Mouse (Mus musculus): Measurements from ENCODE around the gene Lyst.
"Not testable (repeated sequence)": the region's sequence is repeated elsewhere in the genome, so short reads cannot be mapped to it uniquely, and the experiment has no call there.

The Lyst gene

DNA sequence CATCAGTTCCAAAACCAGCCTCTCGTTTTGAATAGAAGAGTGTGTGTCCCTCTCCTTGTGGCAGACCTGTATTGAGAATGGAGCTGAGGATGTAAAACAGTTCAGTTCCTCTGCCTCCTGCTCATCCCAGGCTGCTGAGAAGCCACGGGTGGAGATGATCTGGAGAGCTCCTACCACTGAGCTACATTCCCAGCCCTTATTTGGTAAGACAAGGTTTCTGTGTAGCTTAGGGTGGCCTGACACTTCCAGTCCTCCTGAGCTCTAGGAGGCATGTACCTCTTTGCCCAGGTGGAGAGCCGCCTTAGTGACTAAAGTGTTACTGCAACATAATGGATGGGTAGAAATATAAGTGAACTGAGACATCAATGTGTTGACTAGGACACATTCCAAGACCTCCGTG is 190.8 kb downstream of the Lyst start:
- CTCF ChIA-PET, result interaction anchor here (0.6 kb wide), 1 partner anchor 262 kb away, joined by 5 read pairs; no protein-coding TSS in a partner anchor

- CTCF ChIA-PET, result no interaction called here
These were observed 193.1 kb downstream of the Lyst start for GRCm38 (mm10) chr13:13783296-13783695.

DNA sequence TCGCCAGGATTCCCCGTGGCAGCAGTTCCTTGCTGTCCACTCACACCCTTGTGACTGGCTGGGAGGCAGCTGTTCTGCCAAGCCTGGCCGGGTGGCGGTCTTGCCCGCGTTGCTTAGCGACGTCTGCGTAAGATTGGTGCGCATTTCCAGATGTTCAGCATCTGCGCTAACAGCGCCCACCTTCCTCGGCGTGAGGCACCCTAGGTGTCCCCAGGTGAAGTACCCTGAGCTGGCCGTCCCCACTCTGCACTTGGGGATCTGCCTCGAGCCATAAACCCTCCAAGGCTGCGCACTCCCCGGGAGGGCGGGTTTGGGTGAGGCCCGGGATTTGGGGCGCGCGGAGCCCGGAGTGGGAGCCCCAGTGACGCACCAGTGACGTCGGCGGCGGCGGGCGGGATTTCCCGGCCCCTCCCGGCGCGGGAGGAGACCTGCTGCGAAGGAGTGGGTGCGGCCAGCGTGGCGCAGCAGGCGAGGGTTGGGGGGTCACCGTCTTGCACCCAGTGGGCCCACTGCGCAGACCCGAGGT is 193.8 kb downstream of the Lyst start, which contains the start of gene Gng4:
TSS of gene Gng4 (plus strand) at position 166 of the 526 bp plus-strand sequence.
- CTCF ChIA-PET, result no interaction called here

DNA sequence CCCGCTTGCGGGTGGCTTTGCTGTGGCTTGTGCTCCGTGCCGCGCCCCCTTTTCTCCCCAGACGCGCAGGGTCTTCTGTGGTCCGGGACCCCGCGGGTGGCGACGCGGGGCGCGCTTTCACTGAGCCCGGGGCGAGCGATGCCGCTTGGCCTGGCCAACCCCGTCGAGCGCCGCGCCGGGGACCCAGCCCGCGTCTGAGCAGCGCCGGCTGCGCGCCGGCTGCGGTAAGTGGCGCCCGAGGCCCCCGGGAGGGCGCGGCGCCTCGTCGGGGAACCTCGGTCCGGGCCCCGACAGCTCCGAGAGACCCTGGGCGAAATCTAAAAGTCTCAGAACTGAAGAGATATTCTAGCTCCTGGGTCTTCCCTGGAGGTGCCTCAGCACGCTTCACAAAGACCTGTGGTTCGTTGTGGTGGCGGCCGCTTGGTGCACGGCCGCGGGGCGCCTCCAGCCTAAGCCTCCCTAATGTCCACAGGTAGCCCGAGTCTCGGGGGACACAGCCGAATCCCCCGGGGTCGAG is 194.3 kb downstream of the Lyst start:
- CTCF ChIA-PET, result no interaction called here

DNA sequence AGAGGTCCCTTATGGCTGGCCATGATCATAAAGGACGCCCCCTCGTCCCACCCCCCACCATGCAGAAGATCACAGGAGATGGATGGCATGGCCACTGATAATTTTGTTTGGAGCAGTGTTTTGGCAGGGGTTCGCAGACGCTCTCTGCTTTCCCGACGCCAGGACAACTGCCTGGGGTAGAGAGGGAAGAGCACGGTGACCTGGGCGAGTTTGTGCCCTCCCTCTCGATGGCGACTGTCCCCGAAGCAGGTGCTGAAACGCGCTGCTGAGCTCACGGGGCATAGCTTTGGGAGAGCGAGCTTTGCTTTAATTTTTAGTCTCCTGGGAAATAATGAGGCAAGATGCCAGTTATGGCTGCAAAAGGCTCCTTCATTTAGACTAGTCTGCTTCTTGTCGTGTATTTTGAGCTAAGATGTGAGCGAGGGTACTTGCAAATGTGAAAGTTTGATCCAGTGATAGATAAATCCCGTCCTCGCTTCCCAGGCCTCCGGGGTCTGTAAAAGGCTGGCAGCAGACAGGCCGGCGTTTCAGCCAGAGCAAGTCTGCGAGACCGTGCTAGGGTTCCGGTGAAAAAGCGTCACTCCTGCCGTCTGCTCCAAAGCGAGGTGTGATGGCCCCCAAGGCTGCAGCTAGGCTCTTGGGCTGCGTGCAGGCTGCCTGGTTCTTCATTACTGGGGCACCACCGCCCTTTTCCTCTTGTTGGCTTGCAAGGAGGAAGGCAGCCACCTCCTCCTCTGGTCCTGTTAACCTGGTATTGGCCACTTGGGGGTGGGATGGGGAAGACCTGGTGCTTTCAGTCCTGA is 195.0 kb downstream of the Lyst start:
- CTCF ChIA-PET, result no interaction called here

DNA sequence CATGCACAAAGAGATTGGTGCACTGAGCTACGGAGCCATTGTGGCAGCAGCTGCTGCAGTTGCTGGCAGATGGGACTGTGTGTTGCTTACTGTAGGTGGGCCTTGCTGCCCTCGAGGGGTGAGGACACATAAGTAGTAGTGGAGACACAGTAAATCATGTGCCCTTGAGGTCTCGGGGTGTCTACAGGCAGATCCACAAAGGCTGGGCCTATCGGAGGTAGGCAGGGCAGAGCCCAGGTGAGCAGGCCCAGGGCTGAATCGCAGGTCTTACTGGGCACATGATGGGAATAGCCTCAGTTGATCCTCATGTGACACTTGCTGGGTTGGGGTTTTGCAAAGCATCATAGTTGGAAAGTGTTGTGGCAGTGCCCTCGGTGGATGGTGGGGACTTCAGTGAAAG is 196.8 kb downstream of the Lyst start:
- CTCF ChIA-PET, result no interaction called here

GRCm38 (mm10) chr13:13788070-13788469 is 197.9 kb downstream of the Lyst start:
- CTCF ChIA-PET, result no interaction called here

GRCm38 (mm10) chr13:13791981-13792380 is 201.8 kb downstream of the Lyst start:
- CTCF ChIA-PET, result no interaction called here

DNA sequence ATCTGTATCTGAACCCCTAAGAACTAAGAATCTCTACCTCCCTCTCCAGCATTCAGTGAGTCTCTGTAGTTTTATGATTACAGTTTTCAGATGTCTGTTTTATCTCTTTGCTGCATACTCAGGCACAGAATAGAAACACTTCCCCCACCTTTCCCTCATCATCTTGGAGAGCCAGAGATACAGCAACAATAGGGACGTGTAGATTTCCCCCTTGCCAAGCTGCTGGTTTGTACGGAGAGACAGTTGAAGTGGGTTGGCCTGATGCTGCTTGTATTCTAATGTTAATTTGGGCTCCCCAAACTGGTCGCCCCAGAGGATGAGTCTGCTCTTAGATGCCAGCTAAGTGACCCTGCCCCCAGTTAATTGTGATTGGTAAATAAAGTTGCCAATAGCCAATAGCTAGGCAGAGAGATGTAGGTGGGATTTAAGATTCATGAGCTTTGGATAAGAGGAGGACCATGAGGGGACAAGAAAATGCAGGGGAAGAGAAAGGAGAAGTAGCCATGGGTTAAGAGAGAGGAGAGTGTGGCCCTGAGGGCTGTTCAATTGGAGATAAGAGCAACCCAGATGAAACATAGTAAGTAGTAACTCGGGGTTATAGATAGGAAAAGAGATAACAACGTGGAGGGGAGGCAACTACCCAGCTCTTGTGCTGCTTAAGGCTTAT is 205.1 kb downstream of the Lyst start:
- CTCF ChIA-PET, result interaction anchor here (0.7 kb wide), 1 partner anchor 49 kb away, joined by 3 read pairs; no protein-coding TSS in a partner anchor

DNA sequence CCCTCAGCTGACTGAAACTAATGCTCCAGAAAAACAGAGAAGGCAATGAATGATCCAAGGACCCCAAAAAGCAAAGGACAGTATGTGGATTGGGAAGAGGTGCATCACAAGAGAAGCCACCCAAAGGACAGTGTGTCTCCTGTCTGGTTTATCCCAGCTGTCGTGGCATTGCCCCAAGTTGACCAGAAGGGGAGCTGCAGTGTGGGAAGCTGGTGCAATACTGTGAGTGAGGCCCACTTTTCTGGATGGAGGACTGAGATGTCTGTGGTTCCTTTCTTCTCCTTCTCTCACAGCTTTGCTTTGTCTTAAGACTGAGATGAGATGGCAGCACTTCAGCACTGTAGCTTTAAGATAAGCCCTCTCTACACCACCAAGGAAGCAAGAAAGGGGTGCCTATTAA is 205.9 kb downstream of the Lyst start:
- CTCF ChIA-PET, result interaction anchor here (0.7 kb wide), 1 partner anchor 48 kb away, joined by 3 read pairs; no protein-coding TSS in a partner anchor

GRCm38 (mm10) chr13:13797816-13798215 is 207.6 kb downstream of the Lyst start:
- CTCF ChIA-PET, result not testable (repeated sequence)

DNA sequence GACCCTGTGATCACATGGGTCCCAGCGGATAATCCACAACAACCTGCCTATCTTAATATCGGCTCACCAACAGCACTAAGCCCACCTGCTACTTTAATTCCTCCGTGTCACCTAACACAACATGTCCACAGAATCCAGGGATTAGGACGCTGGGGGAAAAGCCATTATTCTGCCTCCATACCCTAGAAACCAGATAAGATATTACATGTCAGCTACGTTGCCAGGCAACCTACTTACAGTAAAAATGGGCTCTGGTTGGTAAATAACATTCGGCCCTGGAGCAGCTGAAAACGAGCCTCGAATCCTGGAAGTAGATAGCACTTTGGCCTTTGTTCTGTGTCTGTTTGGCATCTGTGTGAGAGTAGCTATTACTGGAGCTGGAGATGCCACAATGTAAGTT is 208.6 kb downstream of the Lyst start:
- CTCF ChIA-PET, result no interaction called here

GRCm38 (mm10) chr13:13808337-13809132 is 218.3 kb downstream of the Lyst start:
- CTCF ChIA-PET, result no interaction called here

- CTCF ChIA-PET, result no interaction called here
These were observed 220.7 kb downstream of the Lyst start for GRCm38 (mm10) chr13:13810885-13811284.

DNA sequence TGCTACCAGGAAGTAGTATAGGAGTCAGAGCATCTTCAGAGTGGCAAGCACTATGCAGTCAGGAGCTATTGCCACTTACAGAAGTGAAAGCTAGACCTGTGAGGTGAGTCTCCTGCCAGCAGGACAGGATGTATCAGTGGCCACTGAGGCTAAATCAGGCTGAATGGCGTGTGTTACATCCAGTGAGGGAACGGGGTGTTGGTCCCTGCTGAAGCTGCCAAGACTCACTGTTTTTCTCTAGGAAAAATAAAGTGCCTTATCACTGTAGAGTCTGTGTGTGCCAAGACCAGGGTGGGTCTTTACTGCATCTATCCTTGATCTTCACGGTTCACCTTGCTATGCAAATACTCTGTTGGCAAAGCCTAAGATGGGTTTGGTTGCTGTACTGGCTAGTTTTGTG is 228.5 kb downstream of the Lyst start:
- CTCF ChIA-PET, result interaction anchor here (1.0 kb wide), 1 partner anchor 16 kb away, joined by 3 read pairs; no protein-coding TSS in a partner anchor

- CTCF ChIA-PET, result no interaction called here
These were observed 230.3 kb downstream of the Lyst start for GRCm38 (mm10) chr13:13820234-13821123.

DNA sequence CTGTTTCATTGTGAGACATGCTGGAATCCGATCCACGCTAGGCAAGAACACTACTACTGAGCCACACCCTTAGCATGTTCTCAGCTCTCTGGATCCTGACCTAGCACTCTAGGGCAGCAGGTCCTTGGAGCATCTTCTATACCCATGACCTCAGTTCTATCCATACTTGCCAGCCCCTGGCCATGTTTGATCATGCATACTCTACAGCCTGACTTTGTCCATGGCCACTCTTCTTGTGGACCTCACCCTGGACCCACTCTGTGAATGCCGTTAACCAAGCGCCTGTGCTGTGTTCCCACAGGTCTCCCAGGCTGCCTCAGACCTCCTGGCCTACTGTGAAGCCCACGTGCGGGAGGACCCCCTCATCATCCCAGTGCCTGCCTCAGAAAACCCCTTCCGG is 234.7 kb downstream of the Lyst start:
- CTCF ChIA-PET, result no interaction called here

GRCm38 (mm10) chr13:13826533-13826932 is 236.3 kb downstream of the Lyst start:
- CTCF ChIA-PET, result no interaction called here

DNA sequence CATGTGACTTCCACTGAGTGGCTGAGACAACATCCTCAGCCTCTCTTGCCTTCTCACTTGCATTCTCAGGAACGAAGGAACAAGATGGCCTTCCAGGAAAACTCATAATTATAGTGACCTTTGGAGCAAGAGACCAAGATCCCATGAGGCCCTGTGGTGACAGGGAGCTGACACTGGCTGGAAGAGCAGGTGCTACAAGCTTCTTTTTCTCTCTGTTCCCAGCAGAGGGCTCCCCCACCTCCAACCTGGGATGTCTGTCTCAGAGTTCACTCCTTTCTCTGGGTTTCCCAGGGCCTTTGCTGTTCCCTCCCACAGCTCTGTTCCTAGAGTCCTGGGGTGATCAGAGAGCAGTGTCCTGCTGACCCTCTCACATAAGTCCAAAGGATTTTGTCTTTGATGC is 237.9 kb downstream of the Lyst start:
- CTCF ChIA-PET, result no interaction called here
